Mouse (Mus musculus) hindbrain, embryonic 12.5 days (tissue): ENCODE data around the gene Jmjd4. TPM values are rescaled to one million over a fixed set of nuclear protein-coding genes. Genes with fewer than 3 reads are reported as not detected.

Source experiments
- polyA plus RNA-seq: library from polyadenylated mRNA; unstranded; fragments of >200 nt; fragmentation: Nextera tagmentation; extraction: Ambion mirVana; gene quantifications from 2 replicates; pipeline ENCODE4 v1.2.1, GENCODE M21; 2016

The Jmjd4 gene
- polyA plus RNA-seq, 1 experiment from 2014 or later: 14.6 TPM

Other genes starting within 250 kb of the Jmjd4 start
- gene Mrpl55, start 247.6 kb upstream of the Jmjd4 start, polyA plus RNA-seq: 76.1 and 84.6 TPM in 2 replicates
- 29.6 and 31.9 TPM in 2 replicates for gene 2310033P09Rik, start 241.7 kb upstream of the Jmjd4 start, polyA plus RNA-seq
- 590 and 625 TPM in 2 replicates for gene Arf1, start 221.8 kb upstream of the Jmjd4 start, polyA plus RNA-seq
- 5.0 and 8.0 TPM in 2 replicates for gene Wnt3a, start 159.3 kb upstream of the Jmjd4 start, polyA plus RNA-seq
- gene Wnt9a, start 143.1 kb upstream of the Jmjd4 start, polyA plus RNA-seq: 6.1 and 6.9 TPM in 2 replicates
- gene Prss38, start 74.4 kb upstream of the Jmjd4 start, polyA plus RNA-seq: not detected in 2 replicates
- gene Snap47, start 1.1 kb downstream of the Jmjd4 start, polyA plus RNA-seq: 230 and 240 TPM in 2 replicates
- 10.8 and 11.8 TPM in 2 replicates for gene Zfp867, start 22.4 kb downstream of the Jmjd4 start, polyA plus RNA-seq
- gene Zkscan17, start 76.7 kb downstream of the Jmjd4 start, polyA plus RNA-seq: 24.2 and 26.0 TPM in 2 replicates
- 0.34 and 0.85 TPM in 2 replicates for gene Nlrp3, start 91.5 kb downstream of the Jmjd4 start, polyA plus RNA-seq
- not detected in 2 replicates for gene Olfr222, start 126.2 kb downstream of the Jmjd4 start, polyA plus RNA-seq
- gene Olfr223, start 143.2 kb downstream of the Jmjd4 start, polyA plus RNA-seq: not detected in 2 replicates
- gene Mprip, start 211.3 kb downstream of the Jmjd4 start, polyA plus RNA-seq: 104 and 113 TPM in 2 replicates